Mouse (Mus musculus) neural tube, embryonic 15.5 days (tissue): ENCODE measurements around the gene Il10. TPM values are rescaled to one million over a fixed set of nuclear protein-coding genes. Genes with fewer than 3 reads are reported as not detected.

Source experiments
- ATAC-seq: fragments of 200-750 bp; cut with Nextera tagmentation; 2 replicates; pipeline ENCODE4 v1.8.0; 2017; ENCODE audit warnings: mild to moderate bottlenecking, moderate TSS enrichment, moderate library complexity; ENCODE audit not compliant: low FRiP score
- H3K27ac ChIP-seq: fragments of 300-500 bp; sonication (generic); replicated peaks from 2 replicates; pipeline ENCODE4 v1.5.1; 2015; ENCODE audit warnings: mild to moderate bottlenecking, inconsistent platforms
- H3K27me3 ChIP-seq: fragments of 300-500 bp; sonication (generic); replicated peaks from 2 replicates; pipeline ENCODE4 v1.6.1; 2015; ENCODE audit warnings: inconsistent platforms
- H3K36me3 ChIP-seq: fragments of 300-500 bp; sonication (generic); 2 replicates; pipeline ENCODE4 v1.6.1; 2015; ENCODE audit warnings: inconsistent platforms
- H3K4me1 ChIP-seq: fragments of 300-500 bp; sonication (generic); 2 replicates; pipeline ENCODE4 v1.6.1; 2015; ENCODE audit warnings: inconsistent platforms
- H3K4me2 ChIP-seq: fragments of 300-500 bp; sonication (generic); 2 replicates; pipeline ENCODE4 v1.6.1; 2015; ENCODE audit warnings: inconsistent platforms, mild to moderate bottlenecking, moderate library complexity
- H3K4me3 ChIP-seq: fragments of 300-500 bp; sonication (generic); replicated peaks from 2 replicates; pipeline ENCODE4 v1.5.1; 2015; ENCODE audit warnings: mild to moderate bottlenecking, inconsistent platforms
- H3K9ac ChIP-seq: fragments of 300-500 bp; sonication (generic); replicated peaks from 2 replicates; pipeline ENCODE4 v1.6.1; 2015; ENCODE audit warnings: mild to moderate bottlenecking, inconsistent platforms
- H3K9me3 ChIP-seq: fragments of 300-500 bp; sonication (generic); replicated peaks from 2 replicates; pipeline ENCODE4 v1.6.1; 2016; ENCODE audit warnings: inconsistent platforms
- WGBS: fragments of 180-500 bp; shearing (Covaris S2); methylation state at CpG from one replicate; pipeline ENCODE4 v1.1.7; 2015; ENCODE audit warnings: mixed read lengths; 5-methylcytosine and 5-hydroxymethylcytosine counted together
- polyA plus RNA-seq: library from polyadenylated mRNA; unstranded; fragments of >200 nt; fragmentation: Nextera tagmentation; extraction: Ambion mirVana; gene quantifications from 2 replicates; pipeline ENCODE4 v1.2.1, GENCODE M21; 2015

The Il10 gene
- polyA plus RNA-seq, 1 experiment from 2014 or later = not detected

DNA sequence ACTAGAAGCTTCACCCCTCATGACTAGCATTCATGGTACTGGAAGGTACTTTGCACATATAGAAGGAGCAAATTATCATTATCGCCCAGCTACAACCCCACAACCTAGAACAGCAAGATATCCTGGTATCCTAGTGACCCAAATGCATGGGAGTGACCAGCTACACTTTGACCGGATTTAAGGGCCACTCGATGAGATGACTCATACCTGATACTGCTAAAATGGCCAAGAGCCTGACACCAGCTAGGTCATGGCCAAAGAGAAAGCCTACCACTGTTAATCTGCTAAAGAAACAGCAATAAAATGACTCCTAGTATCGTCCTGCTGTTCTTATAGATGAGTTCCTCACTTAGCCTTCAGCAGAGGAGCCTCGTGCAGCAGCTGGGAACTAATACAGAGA is 19.8 kb downstream of the Il10 start:
- H3K4me1 ChIP-seq = no peaks in the 10 kb centered on the region
- no peaks in the 10 kb centered on the region for H3K27me3 ChIP-seq
- no peaks in the 10 kb centered on the region for H3K9me3 ChIP-seq
- no peak overlapping the region for H3K9ac ChIP-seq
- 91% methylated on average over 5 of the region's 5 CpGs for WGBS
- no peak for ATAC-seq
- no peak overlapping the region for H3K4me2 ChIP-seq
- no peaks in the 10 kb centered on the region for H3K36me3 ChIP-seq
- H3K4me3 ChIP-seq = no peak overlapping the region
- H3K27ac ChIP-seq = no peak overlapping the region

DNA sequence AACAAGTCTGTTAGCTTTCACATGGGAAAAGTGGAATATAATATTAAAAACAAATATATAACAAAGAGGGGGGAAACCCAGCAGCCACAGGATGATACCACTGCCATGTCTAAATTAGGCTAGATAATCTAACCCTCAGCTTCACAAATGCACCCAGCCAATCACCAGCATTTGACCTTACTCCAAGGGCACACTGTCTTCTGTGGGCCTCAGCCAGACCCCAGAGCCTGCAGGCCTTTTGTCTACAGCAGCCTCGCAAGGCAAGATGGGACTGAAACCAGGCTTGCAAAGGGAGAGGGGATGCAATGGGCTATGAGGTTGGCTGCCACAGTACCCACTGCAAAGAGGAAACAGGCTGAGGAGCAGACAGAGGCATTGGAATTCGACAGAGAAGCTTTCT is 22.6 kb downstream of the Il10 start:
- Histone ChIP-seq H3K9ac (no peak overlapping the region), H3K4me2 (no peak overlapping the region), H3K27ac (no peak overlapping the region), H3K4me3 (no peak overlapping the region), H3K4me1 (no peaks in the 10 kb centered on the region), H3K9me3 (no peaks in the 10 kb centered on the region), H3K36me3 (no peaks in the 10 kb centered on the region), H3K27me3 (no peaks in the 10 kb centered on the region)
- ATAC-seq = no peak
- WGBS = 58% methylated on average over 2 of the region's 2 CpGs

DNA sequence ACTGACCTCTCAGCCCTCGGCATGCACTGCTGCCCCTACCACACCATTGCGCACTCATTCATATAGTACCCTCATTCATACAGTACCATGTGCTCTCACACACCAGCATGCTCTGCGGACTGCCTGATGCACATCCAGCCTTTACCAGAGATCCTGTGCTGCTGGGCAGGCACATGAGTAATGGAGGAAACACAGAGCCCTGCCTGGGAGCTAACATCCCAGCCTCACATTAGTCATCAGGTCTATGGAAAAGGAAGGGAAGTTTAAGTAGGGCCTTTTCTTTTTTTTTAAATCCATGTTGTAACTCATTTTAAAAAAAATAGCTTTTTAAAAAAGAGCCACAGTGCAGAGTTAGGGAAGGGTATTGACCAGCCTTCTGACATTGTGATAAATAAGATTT is 23.1 kb downstream of the Il10 start:
- no peak overlapping the region for H3K9ac ChIP-seq
- no peaks in the 10 kb centered on the region for H3K4me1 ChIP-seq
- H3K4me2 ChIP-seq = no peak overlapping the region
- no peaks in the 10 kb centered on the region for H3K36me3 ChIP-seq
- no peak for ATAC-seq
- no peaks in the 10 kb centered on the region for H3K9me3 ChIP-seq
- H3K4me3 ChIP-seq = no peak overlapping the region
- no peaks in the 10 kb centered on the region for H3K27me3 ChIP-seq
- H3K27ac ChIP-seq = no peak overlapping the region
- 90% methylated on average over 3 of the region's 3 CpGs for WGBS

DNA sequence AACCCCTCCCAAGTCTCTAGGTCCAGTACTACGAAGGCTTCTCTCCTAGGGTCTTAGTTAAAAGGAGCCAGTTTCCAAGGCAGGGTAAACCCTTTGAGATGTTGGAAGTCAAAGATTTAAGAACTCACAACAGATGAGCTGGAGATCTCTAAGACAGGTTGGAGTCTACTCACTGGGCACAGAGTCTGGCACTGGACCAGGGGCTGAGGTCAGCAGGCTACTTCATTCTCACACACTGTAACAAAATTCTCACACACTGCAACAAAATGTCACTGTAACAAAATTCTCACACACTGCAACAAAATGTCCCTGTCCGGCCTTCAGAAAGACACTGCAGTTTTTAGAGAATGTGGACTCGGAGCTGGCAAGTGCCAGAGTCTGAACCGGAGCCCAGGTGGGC is 24.0 kb downstream of the Il10 start:
- no peak overlapping the region for H3K4me3 ChIP-seq
- H3K9me3 ChIP-seq = no peaks in the 10 kb centered on the region
- no peak overlapping the region for H3K27ac ChIP-seq
- no peak overlapping the region for H3K4me2 ChIP-seq
- no peaks in the 10 kb centered on the region for H3K27me3 ChIP-seq
- ATAC-seq = no peak
- H3K4me1 ChIP-seq = no peaks in the 10 kb centered on the region
- 95% methylated on average over 4 of the region's 4 CpGs for WGBS
- no peaks in the 10 kb centered on the region for H3K36me3 ChIP-seq
- H3K9ac ChIP-seq = no peak overlapping the region

DNA sequence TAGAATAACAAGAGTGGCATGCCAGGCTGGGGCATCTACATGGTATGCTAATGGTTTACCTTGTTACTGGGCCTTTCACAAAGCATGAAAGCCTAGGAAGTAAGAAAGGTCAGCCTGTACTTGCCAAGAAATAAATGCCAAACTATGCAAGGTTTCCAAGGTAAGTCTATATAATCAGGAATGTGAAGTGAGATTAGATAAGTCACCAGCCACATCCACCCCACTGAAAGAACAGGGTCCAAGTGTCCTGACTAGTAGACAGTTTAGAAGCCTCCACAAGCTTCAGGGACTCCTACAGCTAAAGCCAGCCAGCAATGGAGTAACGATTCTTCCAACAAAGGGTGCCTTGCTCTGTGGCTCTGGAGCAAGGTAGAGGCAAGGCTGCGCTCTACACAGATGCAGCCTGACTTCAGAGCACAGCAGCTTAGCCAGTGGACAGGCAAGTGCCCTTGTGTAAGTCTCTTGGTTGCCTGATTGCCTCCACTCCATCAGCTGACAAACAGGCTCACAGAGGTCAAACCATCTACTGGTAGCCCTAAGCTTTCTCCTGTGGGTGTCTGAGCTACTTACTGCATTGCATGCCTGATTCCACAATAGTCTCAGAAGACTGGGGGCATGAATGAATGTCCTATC is 26.2 kb downstream of the Il10 start:
- H3K9me3 ChIP-seq = no peaks in the 10 kb centered on the region
- WGBS = 84% methylated on average over 2 of the region's 2 CpGs
- H3K9ac ChIP-seq = no peak overlapping the region
- H3K4me1 ChIP-seq = no peaks in the 10 kb centered on the region
- H3K27me3 ChIP-seq = no peaks in the 10 kb centered on the region
- no peak overlapping the region for H3K4me2 ChIP-seq
- no peak overlapping the region for H3K4me3 ChIP-seq
- H3K36me3 ChIP-seq = no peaks in the 10 kb centered on the region
- no peak for ATAC-seq
- no peak overlapping the region for H3K27ac ChIP-seq

DNA sequence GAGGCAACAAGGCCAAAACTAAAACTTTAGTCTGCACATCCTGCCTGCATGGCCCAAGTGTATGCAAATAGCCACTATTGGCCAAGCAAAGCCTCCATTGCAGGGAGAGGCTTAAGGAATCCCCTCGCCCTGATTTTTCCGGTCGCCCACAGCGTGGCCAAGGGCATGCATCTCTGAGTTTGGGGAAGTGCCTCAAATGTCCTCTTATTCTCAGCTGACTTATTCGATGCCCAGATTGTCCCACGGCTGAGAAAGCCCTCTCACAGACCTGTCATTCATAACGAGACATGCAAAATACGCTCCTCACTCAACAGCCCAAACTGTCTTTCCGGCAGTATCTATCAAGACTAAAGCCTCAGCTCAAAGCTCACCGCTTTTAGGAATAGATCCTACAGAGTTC is 27.0 kb downstream of the Il10 start:
- no peaks in the 10 kb centered on the region for H3K27me3 ChIP-seq
- WGBS = 92% methylated on average over 10 of the region's 10 CpGs
- no peak overlapping the region for H3K9ac ChIP-seq

DNA sequence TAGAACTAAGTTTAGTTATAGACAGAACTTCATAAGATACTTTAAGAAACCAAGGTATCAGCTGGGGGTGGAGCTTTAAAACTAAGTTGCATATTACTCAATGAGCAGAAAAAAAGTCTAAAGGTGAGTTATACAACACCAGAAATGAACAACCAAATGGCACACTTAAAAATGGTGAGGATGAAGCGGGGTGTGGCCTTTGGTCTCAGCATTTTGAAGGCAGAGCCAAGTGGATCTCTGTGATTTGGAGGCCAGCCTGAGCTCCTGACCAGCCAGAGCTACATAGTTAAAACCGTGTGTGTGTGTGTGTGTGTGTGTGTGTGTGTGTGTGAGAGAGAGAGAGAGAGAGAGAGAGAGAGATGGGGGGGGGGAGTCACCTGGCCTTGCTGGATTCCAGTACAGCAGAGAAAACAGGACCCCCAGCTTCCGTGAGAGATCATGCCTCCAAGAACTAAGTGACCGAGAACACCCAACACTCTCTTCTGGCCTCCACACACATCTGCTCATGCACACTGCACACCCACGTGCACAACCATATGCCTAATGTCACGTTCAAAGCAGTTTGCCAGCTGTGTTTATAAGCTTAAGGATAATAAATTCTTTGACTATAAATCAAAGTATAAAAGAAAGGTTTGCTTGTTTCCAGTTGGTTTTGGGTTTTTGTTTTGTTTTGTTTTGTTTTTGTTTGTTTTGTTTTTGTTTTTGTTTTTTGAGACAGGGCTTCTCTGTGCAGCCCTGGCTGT is 28.6 kb downstream of the Il10 start:
- H3K4me3 ChIP-seq = no peak overlapping the region
- no peaks in the 10 kb centered on the region for H3K27me3 ChIP-seq
- peaks cover 4% of the 10 kb centered on the region; the same call in 1 of the 2 replicates for H3K36me3 ChIP-seq
- H3K9me3 ChIP-seq = no peaks in the 10 kb centered on the region
- H3K4me1 ChIP-seq = peaks cover 8% of the 10 kb centered on the region; the same call in 1 of the 2 replicates
- no peak overlapping the region for H3K9ac ChIP-seq
- H3K27ac ChIP-seq = no peak overlapping the region
- 82% methylated on average over 6 of the region's 6 CpGs for WGBS
- ATAC-seq = no peak
- H3K4me2 ChIP-seq = no peak overlapping the region

More for the DNA sequence above, 27.0 kb downstream of the Il10 start:
- H3K36me3 ChIP-seq = no peaks in the 10 kb centered on the region
- no peak overlapping the region for H3K27ac ChIP-seq
- H3K4me3 ChIP-seq = no peak overlapping the region
- H3K9me3 ChIP-seq = no peaks in the 10 kb centered on the region
- no peak for ATAC-seq
- H3K4me2 ChIP-seq = no peak overlapping the region
- H3K4me1 ChIP-seq = no peaks in the 10 kb centered on the region

DNA sequence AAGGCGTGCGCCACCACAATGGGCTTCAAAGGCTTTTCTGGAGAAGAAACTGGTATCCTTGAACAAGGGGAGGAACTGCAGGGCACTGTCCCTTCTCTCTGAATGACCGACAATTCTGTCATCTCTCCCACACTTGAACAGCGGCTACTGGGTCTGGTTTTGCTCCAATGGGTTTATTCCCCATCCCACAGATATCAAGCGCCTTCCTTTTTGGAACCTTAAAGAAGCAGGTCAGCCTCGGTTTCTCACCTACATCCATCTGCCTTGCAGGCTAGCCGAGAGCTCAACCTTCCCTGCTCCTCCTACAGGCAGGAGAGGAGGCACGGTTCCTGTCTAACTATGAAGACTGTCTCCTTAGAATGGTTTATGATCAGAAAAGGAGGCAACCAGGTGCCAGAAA is 29.3 kb downstream of the Il10 start:
- 90% methylated on average over 8 of the region's 8 CpGs for WGBS
- H3K27me3 ChIP-seq = no peaks in the 10 kb centered on the region
- H3K27ac ChIP-seq = no peak overlapping the region
- no peak overlapping the region for H3K4me3 ChIP-seq
- no peak overlapping the region for H3K9ac ChIP-seq
- H3K36me3 ChIP-seq = peaks cover 4% of the 10 kb centered on the region; the same call in 1 of the 2 replicates
- no peak overlapping the region for H3K4me2 ChIP-seq
- peaks cover 11% of the 10 kb centered on the region; the same call in 1 of the 2 replicates for H3K4me1 ChIP-seq
- no peaks in the 10 kb centered on the region for H3K9me3 ChIP-seq
- no peak for ATAC-seq

DNA sequence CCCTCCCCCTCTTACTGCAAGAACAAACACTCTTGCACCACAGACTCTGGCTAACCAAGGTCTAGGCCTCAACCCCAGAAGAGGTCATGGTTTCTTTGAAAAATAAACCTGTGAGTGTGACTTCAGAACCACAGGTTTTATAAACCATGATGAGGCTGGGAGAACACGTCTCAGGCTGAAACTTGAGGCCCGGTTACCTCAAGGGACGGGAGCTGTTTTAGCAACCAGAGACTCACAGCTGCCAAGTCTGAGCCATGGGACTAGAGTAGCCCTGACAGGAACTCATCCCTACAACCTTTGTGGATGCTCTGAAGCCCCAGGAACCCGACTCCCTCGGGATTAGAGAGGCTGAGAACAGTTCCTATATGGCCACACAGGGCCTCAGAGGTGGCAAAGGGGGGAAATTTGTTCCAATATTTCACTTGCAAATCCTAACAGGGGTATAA is 29.7 kb downstream of the Il10 start:
- ATAC-seq = no peak
- no peak overlapping the region for H3K27ac ChIP-seq
- H3K9ac ChIP-seq = no peak overlapping the region
- H3K27me3 ChIP-seq = no peaks in the 10 kb centered on the region
- WGBS = 82% methylated on average over 5 of the region's 5 CpGs
- H3K4me1 ChIP-seq = peaks cover 11% of the 10 kb centered on the region; the same call in 1 of the 2 replicates
- no peak overlapping the region for H3K4me2 ChIP-seq
- peaks cover 7% of the 10 kb centered on the region; the same call in 1 of the 2 replicates for H3K36me3 ChIP-seq
- no peak overlapping the region for H3K4me3 ChIP-seq
- no peaks in the 10 kb centered on the region for H3K9me3 ChIP-seq

DNA sequence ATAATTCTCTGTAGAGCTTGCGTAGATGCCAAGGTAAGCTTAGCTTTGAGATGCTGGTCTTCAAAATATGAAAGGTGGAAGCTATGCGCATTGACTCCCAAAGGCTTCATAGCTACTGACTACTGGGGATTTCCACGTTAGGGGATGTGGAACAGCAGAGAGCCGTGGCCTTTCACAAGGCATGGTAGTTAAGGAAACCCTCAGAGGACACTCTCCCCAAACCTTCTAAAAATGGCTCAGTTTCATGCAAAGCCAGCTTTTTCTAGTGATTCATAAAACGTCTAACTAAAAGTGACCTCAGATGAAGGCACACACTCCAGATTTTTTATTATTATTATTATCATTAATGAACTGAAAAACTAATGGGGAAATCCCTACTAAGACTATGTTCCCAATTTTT is 30.4 kb downstream of the Il10 start:
- peaks cover 13% of the 10 kb centered on the region; the same call in 1 of the 2 replicates for H3K36me3 ChIP-seq
- H3K4me1 ChIP-seq = peaks cover 11% of the 10 kb centered on the region; the same call in 1 of the 2 replicates
- H3K4me3 ChIP-seq = no peak overlapping the region
- no peaks in the 10 kb centered on the region for H3K9me3 ChIP-seq
- no peaks in the 10 kb centered on the region for H3K27me3 ChIP-seq
- ATAC-seq = no peak
- no peak overlapping the region for H3K27ac ChIP-seq
- no peak overlapping the region for H3K9ac ChIP-seq
- 92% methylated on average over 5 of the region's 5 CpGs for WGBS
- no peak overlapping the region for H3K4me2 ChIP-seq

DNA sequence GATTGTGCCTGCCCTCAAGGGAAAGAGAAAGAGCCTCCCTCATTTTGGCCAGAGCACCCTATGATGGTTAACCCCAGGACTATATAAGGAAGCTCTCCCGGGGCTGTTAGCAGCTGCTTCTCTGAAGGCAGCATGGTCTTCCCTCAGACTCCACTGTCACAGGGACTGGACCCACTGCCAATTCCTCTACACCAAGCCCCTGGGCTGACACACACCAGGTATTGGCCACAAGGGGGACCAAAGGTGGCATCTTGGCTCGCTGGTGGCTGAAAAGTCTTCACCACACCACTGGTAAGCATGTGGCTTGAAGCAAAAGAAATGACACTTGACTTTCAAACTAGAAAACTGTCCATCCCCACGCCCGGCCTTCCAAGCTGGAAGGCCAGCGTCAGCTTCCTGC is 31.0 kb downstream of the Il10 start:
- Histone ChIP-seq H3K27ac (no peak overlapping the region), H3K27me3 (no peaks in the 10 kb centered on the region), H3K9me3 (no peaks in the 10 kb centered on the region), H3K4me3 (no peak overlapping the region), H3K4me1 (peaks cover 11% of the 10 kb centered on the region; the same call in 1 of the 2 replicates), H3K36me3 (peaks cover 19% of the 10 kb centered on the region; the same call in 1 of the 2 replicates), H3K9ac (no peak overlapping the region), H3K4me2 (no peak overlapping the region)
- 86% methylated on average over 5 of the region's 5 CpGs for WGBS
- no peak for ATAC-seq

DNA sequence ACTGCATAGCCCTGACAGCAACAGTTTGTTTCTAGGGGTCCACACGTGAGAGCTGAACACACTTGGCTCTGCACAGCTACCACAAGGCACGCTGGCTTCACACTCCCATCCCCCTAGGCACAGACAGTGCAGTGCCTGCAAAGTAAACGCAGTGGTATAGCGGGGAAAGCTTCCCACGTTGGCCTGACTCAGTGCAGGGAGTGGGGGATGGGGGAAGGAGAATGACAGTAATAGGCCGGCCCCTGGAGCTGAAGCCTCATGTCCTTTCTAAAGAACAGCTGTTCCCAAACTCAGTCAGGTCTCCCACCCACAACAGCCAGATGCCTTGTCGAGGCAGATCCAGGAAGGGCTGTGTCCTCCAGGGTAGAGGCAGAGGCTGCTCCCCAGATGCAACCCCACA is 31.4 kb downstream of the Il10 start:
- Histone ChIP-seq H3K27ac (no peak overlapping the region), H3K27me3 (no peaks in the 10 kb centered on the region), H3K36me3 (peaks cover 22% of the 10 kb centered on the region; the same call in 1 of the 2 replicates), H3K9me3 (no peaks in the 10 kb centered on the region), H3K4me1 (peaks cover 11% of the 10 kb centered on the region; the same call in 1 of the 2 replicates), H3K4me2 (no peak overlapping the region), H3K9ac (no peak overlapping the region), H3K4me3 (no peak overlapping the region)
- WGBS = 37% methylated on average over 7 of the region's 7 CpGs
- ATAC-seq = no peak
